Mouse (Mus musculus): ENCODE results near the gene Kidins220.

GRCm38 (mm10) chr12:25097210-25098160 is 122.8 kb downstream of the Kidins220 start:
- no peak for TF ChIP-seq CTCF (IDR thresholded peaks at IDR 0.05; ENCODE audit: borderline replicate concordance, control insufficient read depth, extremely low read depth, insufficient read depth, low read length, poor library complexity)
- TF ChIP-seq POLR2A (IDR thresholded peaks at IDR 0.05; ENCODE audit: control insufficient read depth, extremely low read depth, insufficient read depth, low read length, poor library complexity) = no peak

Measured in thymus, adult 2 months (tissue).